Mouse (Mus musculus): ENCODE data around the gene Olfr214.
"Not testable (repeated sequence)": the region's sequence is repeated elsewhere in the genome, so short reads cannot be mapped to it uniquely, and the experiment has no call there.

The Olfr214 gene

GRCm38 (mm10) chr6:116553935-116554334, at the start of gene Olfr214:
Gene Olfr214, plus strand, starts transcription at chr6:116554235.
- no peak for DNase-seq (ENCODE audit: low read depth, low spot score)

- DNase-seq (ENCODE audit: low read depth, low spot score): not testable (repeated sequence)
Observed at GRCm38 (mm10) chr6:116506302-116507003, 47.6 kb upstream of the Olfr214 start, which contains the start of gene Olfr212. Gene Olfr212, plus strand, starts transcription at chr6:116506516.

- DNase-seq (ENCODE audit: low read depth, low spot score): no peak
Observed at GRCm38 (mm10) chr6:116514832-116515231, 39.2 kb upstream of the Olfr214 start.

GRCm38 (mm10) chr6:116538156-116538555, 15.9 kb upstream of the Olfr214 start, which contains the start of gene Olfr213:
Gene Olfr213, plus strand, starts transcription at chr6:116538456.
- no peak for DNase-seq (ENCODE audit: low read depth, low spot score)

GRCm38 (mm10) chr6:116542500-116542899, 11.5 kb upstream of the Olfr214 start:
- no peak for DNase-seq (ENCODE audit: low read depth, low spot score)

GRCm38 (mm10) chr6:116550841-116551240, 3.2 kb upstream of the Olfr214 start, which contains the start of gene Gm5580:
Gene Gm5580, plus strand, starts transcription at chr6:116551141.
- DNase-seq (ENCODE audit: low read depth, low spot score): not testable (repeated sequence)

- no peak for DNase-seq (ENCODE audit: low read depth, low spot score)
Observed at GRCm38 (mm10) chr6:116554952-116555351, 917 bp downstream of the Olfr214 start.

GRCm38 (mm10) chr6:116569834-116570233, 15.8 kb downstream of the Olfr214 start:
- peak; percentile 71 for DNase-seq (ENCODE audit: low read depth, low spot score)

- no peak for DNase-seq (ENCODE audit: low read depth, low spot score)
Observed at GRCm38 (mm10) chr6:116584095-116584494, 30.1 kb downstream of the Olfr214 start, which contains the start of gene Olfr215. Gene Olfr215, minus strand, starts transcription at chr6:116584195.

GRCm38 (mm10) chr6:116600969-116601368, 46.9 kb downstream of the Olfr214 start:
- not testable (repeated sequence) for DNase-seq (ENCODE audit: low read depth, low spot score)

- DNase-seq (ENCODE audit: low read depth, low spot score): no peak
Observed at GRCm38 (mm10) chr6:116607230-116607629, 53.2 kb downstream of the Olfr214 start.
